Mouse (Mus musculus): ENCODE data around the gene 2810006K23Rik.
"Not testable (repeated sequence)": the region's sequence is repeated elsewhere in the genome, so short reads cannot be mapped to it uniquely, and the experiment has no call there.

2810006K23Rik gene

DNA sequence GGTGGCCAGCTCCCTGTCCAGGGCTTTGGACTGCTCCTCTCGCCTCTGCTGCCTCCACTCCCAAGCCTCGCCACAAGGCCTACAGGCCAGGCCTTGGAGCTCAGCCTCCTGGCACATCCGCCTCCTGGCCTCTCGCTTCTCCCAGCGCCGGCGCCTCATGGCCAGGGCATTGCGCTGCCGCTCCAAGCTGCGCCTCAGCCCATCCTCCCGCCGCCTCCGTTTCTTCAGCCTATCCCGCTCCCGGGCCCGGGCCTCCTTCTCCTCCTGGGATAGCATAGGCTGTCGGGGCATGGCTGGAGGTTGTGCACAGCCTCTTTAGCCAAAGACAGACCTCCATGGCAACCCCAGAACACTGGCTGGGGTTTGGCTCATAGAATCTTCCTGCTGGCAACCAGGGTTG, 21.3 kb downstream of the 2810006K23Rik start:
- no peak for DNase-seq (ENCODE audit: low spot score)

DNA sequence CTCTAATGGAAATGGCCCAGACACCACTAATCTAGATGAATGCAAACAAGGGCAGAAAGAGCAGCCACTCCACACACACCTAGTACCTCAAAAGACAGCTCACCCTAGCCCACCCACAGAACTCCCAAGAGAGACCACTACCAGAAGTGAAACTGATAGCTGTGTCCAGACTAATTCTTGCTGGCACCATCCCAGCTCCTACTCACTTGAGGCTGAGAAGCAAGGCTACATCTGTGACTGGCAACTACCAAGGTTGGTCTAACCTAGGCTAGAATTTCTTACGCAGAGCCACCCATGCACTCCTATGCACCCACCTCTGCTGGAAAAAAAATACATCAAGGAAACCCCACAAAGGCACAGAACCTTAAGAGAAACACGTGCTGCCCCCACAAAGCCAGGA, 22.5 kb downstream of the 2810006K23Rik start:
- DNase-seq (ENCODE audit: low spot score): no peak

- peak; percentile 79 for DNase-seq (ENCODE audit: low spot score)
These were observed 23.2 kb downstream of the 2810006K23Rik start for GRCm38 (mm10) chr5:124351111-124351560.

DNA sequence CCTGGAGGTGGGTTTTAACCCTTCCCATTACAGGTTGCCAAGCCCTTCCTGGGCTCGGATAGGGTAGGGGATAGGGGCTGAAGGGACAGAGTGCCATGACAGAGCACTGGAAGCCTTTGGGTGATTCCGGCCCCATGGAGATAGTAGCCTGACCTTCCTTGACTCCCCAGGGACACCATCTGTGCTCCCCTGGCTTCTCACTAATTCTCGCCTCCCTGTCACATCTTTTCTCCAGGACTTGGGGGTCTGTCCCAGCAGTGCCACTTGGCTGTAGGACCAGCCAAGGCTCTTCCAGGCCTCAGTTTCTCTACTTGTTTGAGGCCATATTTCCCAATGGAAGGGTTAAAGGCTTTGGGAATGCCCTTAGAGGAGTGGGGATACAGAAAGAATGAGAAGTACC, 23.7 kb downstream of the 2810006K23Rik start:
- peak; percentile 40 for DNase-seq (ENCODE audit: low spot score)

- DNase-seq (ENCODE audit: low spot score): peak; percentile 92
These were observed 24.4 kb downstream of the 2810006K23Rik start for GRCm38 (mm10) chr5:124352141-124352920.

- peak; percentile 44 for DNase-seq (ENCODE audit: low spot score)
These were observed 25.3 kb downstream of the 2810006K23Rik start for GRCm38 (mm10) chr5:124353011-124353725.

- DNase-seq (ENCODE audit: low spot score): peak; percentile 72
These were observed 26.0 kb downstream of the 2810006K23Rik start for GRCm38 (mm10) chr5:124353726-124354547.

GRCm38 (mm10) chr5:124354574-124355424, 26.9 kb downstream of the 2810006K23Rik start:
- DNase-seq (ENCODE audit: low spot score): peak; percentile 67

DNA sequence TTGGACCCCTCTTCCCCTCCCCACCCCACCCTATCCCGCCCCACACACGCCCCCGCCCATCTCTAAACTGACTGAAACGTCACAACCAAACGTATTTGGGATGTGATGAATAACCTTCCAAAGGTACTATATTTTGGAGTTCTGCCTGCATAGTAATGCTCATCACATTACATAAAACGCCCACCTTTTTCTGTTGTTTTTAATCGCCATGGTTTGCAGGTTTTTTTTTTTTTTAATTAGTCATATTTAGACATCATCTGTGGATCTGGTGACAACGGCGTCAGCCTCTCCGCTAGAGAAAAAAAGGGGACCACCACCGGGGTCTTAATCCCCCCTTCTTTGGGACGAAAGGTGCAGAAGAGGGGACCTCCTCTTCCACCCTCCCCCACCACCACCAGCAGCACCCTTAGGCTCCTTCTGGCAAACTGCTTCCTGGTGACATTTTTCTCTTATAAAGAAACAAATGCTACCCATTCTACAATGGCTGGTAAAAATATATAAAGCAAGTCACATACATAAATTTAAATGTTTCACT, 27.6 kb downstream of the 2810006K23Rik start:
- no peak for DNase-seq (ENCODE audit: low spot score)

GRCm38 (mm10) chr5:124356695-124357094, 28.8 kb downstream of the 2810006K23Rik start:
- no peak for DNase-seq (ENCODE audit: low spot score)

DNA sequence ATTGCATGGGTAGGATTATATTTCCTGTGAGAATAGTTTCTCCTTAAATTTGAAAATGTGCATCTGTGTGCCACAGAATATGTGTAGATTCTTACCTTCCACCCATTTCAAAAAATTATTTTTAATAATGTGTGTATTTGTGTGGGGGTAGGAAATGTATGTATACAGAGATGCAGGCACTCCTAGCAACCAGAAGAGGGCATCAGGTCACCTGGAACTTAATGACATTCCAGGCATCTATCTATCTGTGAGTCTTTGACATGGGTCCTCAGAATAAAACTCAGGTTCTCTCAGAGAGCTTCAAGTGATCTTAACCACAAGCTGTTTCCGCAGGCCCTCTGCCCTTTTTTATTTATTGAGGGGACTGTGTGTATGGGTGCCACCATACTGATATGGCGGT, 31.8 kb downstream of the 2810006K23Rik start:
- DNase-seq (ENCODE audit: low spot score): peak; percentile 42

GRCm38 (mm10) chr5:124362982-124363381, 35.1 kb downstream of the 2810006K23Rik start, which contains the start of gene Cdk2ap1:
TSS of gene Cdk2ap1 (minus strand) at chr5:124363082.
- DNase-seq (ENCODE audit: low spot score): not testable (repeated sequence)

GRCm38 (mm10) chr5:124364173-124364918, 36.5 kb downstream of the 2810006K23Rik start:
- DNase-seq (ENCODE audit: low spot score): no peak

GRCm38 (mm10) chr5:124365754-124366153, 37.9 kb downstream of the 2810006K23Rik start:
- no peak for DNase-seq (ENCODE audit: low spot score)

DNA sequence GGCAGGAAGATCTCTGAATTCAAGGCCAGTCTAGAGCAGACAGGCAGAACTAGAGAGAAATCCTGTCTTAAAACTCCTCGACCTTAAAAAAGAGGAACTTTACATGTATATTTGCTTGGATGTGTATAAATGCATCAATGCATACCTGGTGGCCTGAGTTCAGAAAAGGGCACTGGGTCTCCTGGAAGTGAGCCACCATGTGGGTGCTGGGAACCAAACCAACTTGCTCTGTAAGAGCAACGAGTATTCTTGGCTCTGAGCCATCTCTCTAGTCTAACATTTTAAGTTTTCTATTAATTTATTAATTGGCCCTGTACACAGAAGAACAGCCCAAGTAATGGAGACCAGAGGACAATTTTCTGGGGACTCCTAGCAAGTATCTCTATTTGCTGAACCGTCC, 38.8 kb downstream of the 2810006K23Rik start:
- DNase-seq (ENCODE audit: low spot score): no peak

DNA sequence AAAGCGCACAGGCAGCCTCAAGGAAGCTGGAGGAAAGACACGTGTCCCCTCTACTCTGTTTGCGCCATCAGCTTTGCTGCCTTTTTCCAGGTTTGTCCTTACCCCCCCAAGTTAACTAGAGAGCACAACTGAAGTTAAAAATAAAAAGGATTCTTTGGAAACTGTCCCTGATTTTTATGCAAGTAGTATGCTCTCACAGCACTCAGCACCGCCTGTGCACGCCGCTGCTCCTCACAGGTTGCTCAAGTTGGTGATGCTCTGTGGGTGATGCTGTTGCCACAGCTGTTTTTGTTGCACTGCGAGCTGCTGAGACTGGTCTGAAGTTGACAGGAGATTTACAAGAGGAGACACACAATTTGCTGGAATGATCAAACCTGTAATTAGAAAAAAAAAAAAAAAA, 46.4 kb downstream of the 2810006K23Rik start:
- no peak for DNase-seq (ENCODE audit: low spot score)

- no peak for DNase-seq (ENCODE audit: low spot score)
These were observed 48.5 kb downstream of the 2810006K23Rik start for GRCm38 (mm10) chr5:124376401-124376800.

GRCm38 (mm10) chr5:124377149-124377548, 49.3 kb downstream of the 2810006K23Rik start:
- DNase-seq (ENCODE audit: low spot score): no peak

GRCm38 (mm10) chr5:124380121-124380520, 52.2 kb downstream of the 2810006K23Rik start:
- DNase-seq (ENCODE audit: low spot score): no peak

DNA sequence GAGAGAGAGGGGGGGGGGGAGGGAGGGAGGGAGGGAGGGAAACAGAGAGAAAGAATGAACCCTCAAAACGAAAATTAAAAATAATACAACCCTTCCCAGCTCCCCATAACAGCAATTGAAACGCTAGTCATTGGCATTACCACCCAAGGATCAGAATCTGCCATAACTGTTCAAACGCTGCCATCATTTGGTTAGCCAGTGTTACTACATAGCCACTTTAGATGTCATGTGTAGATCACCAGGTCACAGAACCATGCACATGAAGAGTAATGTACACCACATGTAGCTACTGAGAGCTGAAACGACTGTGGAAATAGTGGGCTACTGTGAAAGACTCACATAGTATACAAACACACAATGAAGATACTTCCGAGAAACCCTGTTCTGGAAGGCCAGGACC, 60.0 kb downstream of the 2810006K23Rik start:
- peak; percentile 65 for DNase-seq (ENCODE audit: low spot score)

Measured in retina, embryonic 14.5 days (tissue).